Mouse (Mus musculus) neural tube, embryonic 11.5 days (tissue): ENCODE measurements around the gene Tmem26. TPM values are rescaled to one million over a fixed set of nuclear protein-coding genes. Genes with fewer than 3 reads are reported as not detected.

Experiments used
- ATAC-seq: fragments of 200-750 bp; cut with Nextera tagmentation; 2 replicates; pipeline ENCODE4 v1.8.0; 2017; ENCODE audit warnings: moderate number of reproducible peaks, mild to moderate bottlenecking, moderate TSS enrichment, moderate library complexity; ENCODE audit not compliant: insufficient read depth, low FRiP score, low TSS enrichment
- DNase-seq: peaks from one replicate; pipeline ENCODE4 v3.0.0-alpha.2; 2015; ENCODE audit warnings: low spot score
- H3K27ac ChIP-seq: fragments of 300-500 bp; sonication (generic); 2 replicates; pipeline ENCODE4 v1.5.1; 2014; ENCODE audit warnings: low read depth, mild to moderate bottlenecking, low read length
- H3K27me3 ChIP-seq: fragments of 300-500 bp; sonication (generic); 2 replicates; pipeline ENCODE4 v1.6.1; 2014; ENCODE audit warnings: mild to moderate bottlenecking, low read length, mixed read lengths; ENCODE audit not compliant: control insufficient read depth, insufficient read depth
- H3K36me3 ChIP-seq: fragments of 300-500 bp; sonication (generic); 2 replicates; pipeline ENCODE4 v1.6.1; 2014; ENCODE audit warnings: mild to moderate bottlenecking, low read length, moderate library complexity, mixed read lengths; ENCODE audit not compliant: control insufficient read depth, insufficient read depth
- H3K4me1 ChIP-seq: fragments of 300-500 bp; sonication (generic); 2 replicates; pipeline ENCODE4 v1.6.1; 2014; ENCODE audit warnings: low read length, mixed read lengths; ENCODE audit not compliant: control insufficient read depth, insufficient read depth
- H3K4me2 ChIP-seq: fragments of 300-500 bp; sonication (generic); 2 replicates; pipeline ENCODE4 v1.6.1; 2014; ENCODE audit warnings: low read depth, mild to moderate bottlenecking, moderate library complexity
- H3K4me3 ChIP-seq: fragments of 300-500 bp; sonication (generic); 2 replicates; pipeline ENCODE4 v1.5.1; 2014; ENCODE audit warnings: low read depth, low read length
- H3K9ac ChIP-seq: fragments of 300-500 bp; sonication (generic); 2 replicates; pipeline ENCODE4 v1.6.1; 2014; ENCODE audit warnings: mild to moderate bottlenecking, low read length
- H3K9me3 ChIP-seq: fragments of 300-500 bp; sonication (generic); 2 replicates; pipeline ENCODE4 v1.6.1; 2016; ENCODE audit warnings: low read length; ENCODE audit not compliant: control insufficient read depth
- WGBS: fragments of 180-500 bp; shearing (Covaris S2); extraction: QIAGEN DNeasy Blood & Tissue Kit; methylation state at CpG from one replicate; pipeline ENCODE4 v1.1.7; 2014; 5-methylcytosine and 5-hydroxymethylcytosine counted together
- polyA plus RNA-seq: library from polyadenylated mRNA; unstranded; fragments of >200 nt; fragmentation: Nextera tagmentation; extraction: Ambion mirVana; gene quantifications from 2 replicates; pipeline ENCODE4 v1.2.1, GENCODE M21; 2014

The Tmem26 gene
- polyA plus RNA-seq, 1 experiment from 2014 or later, result 4.9 TPM

DNA sequence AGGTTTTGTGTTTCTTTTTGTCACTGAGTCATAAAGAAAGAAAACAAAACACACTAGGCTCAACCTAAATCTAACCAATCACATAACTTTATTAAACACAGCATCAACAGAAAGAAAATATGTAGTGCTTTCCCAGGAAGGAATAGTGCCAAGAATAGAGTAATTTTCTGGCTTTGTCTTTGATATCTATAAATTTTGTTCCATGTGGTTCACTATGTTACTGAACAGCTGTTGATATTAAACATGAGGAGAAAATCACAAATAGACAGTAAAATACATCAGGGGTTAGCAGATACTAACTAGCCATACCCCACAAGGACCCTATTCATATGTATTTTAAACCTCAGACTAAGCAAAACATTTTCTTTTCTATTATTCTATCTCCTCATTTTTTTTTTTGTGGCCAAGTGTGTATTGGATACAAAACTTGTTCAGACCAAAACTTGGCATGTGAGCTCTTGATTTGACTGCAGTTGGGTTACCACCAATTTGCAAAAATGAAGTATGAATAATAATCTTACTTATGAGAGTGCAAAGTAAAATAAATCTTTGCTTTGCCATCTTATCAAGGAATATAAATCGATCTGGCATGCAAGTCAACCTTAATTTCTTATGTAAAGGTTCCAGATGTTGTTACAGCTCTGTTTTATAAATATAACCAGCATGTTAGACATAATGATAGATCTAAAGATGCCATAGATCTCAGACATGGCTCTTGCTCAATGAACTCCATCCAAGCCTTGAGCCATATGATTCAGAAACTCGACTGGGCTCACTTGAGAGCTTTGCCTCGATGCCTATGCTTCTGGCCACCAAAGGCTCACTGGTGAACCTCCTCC lies 16.2 kb upstream of the Tmem26 start:
- no peak overlapping the region for H3K27ac ChIP-seq
- H3K4me2 ChIP-seq, result no peak overlapping the region
- no peaks in the 10 kb centered on the region for H3K36me3 ChIP-seq
- no peaks in the 10 kb centered on the region for H3K4me1 ChIP-seq
- no peaks in the 10 kb centered on the region for H3K27me3 ChIP-seq
- WGBS, result 82% methylated on average over 3 of the region's 3 CpGs
- DNase-seq (no peak), ATAC-seq (no peak)
- no peaks in the 10 kb centered on the region for H3K9me3 ChIP-seq
- no peak overlapping the region for H3K9ac ChIP-seq
- H3K4me3 ChIP-seq, result no peak overlapping the region

DNA sequence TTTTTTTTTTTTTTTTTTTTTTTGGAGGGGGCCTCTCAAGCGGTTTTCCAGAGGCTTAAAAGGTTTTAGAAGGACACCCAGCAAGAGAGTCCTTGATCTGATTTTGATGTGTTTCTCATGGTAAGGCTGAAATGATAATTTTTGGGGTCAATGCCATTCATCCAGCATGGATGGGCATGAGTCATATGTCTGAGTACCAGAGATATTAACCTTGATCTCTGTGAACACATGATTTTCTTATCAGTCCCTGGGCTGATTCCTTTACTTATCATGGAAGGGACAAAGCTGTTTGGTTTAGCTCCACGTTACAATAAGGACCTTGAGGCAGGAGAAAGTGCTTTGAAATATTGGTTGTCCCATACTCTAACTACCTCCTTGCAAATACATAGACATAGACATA lies 10.5 kb upstream of the Tmem26 start:
- Histone ChIP-seq H3K4me2 (no peak overlapping the region), H3K4me3 (no peak overlapping the region), H3K27ac (no peak overlapping the region), H3K36me3 (no peaks in the 10 kb centered on the region), H3K27me3 (no peaks in the 10 kb centered on the region), H3K9me3 (no peaks in the 10 kb centered on the region), H3K9ac (no peak overlapping the region), H3K4me1 (no peaks in the 10 kb centered on the region)
- DNase-seq, result no peak
- no peak for ATAC-seq
- 86% methylated on average over 2 of the region's 2 CpGs for WGBS

DNA sequence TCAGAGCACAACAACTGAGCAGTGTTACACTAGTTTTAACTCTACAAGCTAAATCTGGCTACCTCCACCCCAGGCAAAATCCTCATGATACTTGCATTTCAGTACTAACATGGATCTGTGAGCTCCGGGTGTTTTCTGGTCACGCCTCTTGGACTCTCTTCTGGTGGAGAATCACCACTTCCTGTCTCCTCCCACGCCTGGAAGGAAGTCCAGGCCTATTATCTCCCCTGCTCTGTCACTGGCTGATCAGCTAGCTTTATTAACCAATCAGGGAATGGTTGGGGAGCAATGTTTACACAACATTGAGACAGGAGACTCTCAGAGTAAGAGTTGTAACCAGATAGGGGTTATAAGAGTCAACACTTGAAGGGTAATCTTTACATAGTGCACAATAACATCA lies 9.1 kb upstream of the Tmem26 start:
- H3K4me3 ChIP-seq, result no peak overlapping the region
- DNase-seq (no peak), ATAC-seq (no peak)
- no peaks in the 10 kb centered on the region for H3K9me3 ChIP-seq
- H3K36me3 ChIP-seq, result no peaks in the 10 kb centered on the region
- no peak overlapping the region for H3K27ac ChIP-seq
- H3K4me1 ChIP-seq, result no peaks in the 10 kb centered on the region
- no peak overlapping the region for H3K4me2 ChIP-seq
- 86% methylated on average over 3 of the region's 3 CpGs for WGBS
- no peak overlapping the region for H3K9ac ChIP-seq
- H3K27me3 ChIP-seq, result no peaks in the 10 kb centered on the region

DNA sequence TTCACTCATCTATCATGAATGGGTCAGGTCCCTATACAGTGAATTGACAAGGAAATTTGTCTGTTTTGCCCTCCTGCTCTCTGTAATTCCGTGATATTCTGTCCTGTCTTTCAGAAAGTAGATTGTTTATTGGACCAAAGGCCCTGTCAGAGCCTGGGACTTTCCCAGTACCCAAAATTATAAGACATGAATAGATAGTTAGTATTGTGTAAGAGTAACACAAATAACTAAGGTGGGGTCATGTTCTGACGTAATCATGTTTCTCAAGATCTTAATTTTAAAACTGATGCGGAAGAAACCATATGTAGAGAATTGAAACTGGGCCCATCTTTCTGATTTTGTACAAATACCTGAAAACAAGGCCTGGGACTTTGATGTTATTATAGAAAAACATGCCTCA lies 8.1 kb upstream of the Tmem26 start:
- Histone ChIP-seq H3K4me2 (no peak overlapping the region), H3K4me1 (no peaks in the 10 kb centered on the region), H3K27ac (no peak overlapping the region), H3K9me3 (no peaks in the 10 kb centered on the region), H3K9ac (no peak overlapping the region), H3K4me3 (no peak overlapping the region), H3K27me3 (no peaks in the 10 kb centered on the region), H3K36me3 (no peaks in the 10 kb centered on the region)
- no peak for ATAC-seq
- WGBS, result 90% methylated on average over 3 of the region's 3 CpGs
- no peak for DNase-seq

DNA sequence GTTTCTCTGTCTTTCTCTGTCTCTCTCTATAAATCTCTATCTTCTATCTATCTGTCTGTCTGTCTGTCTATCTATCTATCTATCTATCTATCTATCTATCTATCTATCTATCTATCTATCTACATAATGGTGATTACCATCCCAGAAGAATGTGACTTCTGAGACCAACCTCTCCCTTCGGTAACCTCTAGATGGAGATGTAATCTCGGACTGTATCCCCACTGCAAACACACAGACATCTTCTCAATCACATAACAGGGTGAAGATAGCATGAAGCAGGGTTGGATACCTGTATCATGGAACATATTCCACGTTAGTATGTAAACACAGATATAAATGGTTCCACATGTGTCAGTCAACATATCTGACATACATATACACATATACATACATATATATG lies 5.1 kb upstream of the Tmem26 start:
- Histone ChIP-seq H3K27ac (no peak overlapping the region), H3K4me1 (no peaks in the 10 kb centered on the region), H3K27me3 (no peaks in the 10 kb centered on the region), H3K4me2 (no peak overlapping the region), H3K9me3 (no peaks in the 10 kb centered on the region), H3K4me3 (no peak overlapping the region), H3K36me3 (no peaks in the 10 kb centered on the region), H3K9ac (no peak overlapping the region)
- DNase-seq (no peak), ATAC-seq (no peak)
- 77% methylated on average over 3 of the region's 3 CpGs for WGBS

DNA sequence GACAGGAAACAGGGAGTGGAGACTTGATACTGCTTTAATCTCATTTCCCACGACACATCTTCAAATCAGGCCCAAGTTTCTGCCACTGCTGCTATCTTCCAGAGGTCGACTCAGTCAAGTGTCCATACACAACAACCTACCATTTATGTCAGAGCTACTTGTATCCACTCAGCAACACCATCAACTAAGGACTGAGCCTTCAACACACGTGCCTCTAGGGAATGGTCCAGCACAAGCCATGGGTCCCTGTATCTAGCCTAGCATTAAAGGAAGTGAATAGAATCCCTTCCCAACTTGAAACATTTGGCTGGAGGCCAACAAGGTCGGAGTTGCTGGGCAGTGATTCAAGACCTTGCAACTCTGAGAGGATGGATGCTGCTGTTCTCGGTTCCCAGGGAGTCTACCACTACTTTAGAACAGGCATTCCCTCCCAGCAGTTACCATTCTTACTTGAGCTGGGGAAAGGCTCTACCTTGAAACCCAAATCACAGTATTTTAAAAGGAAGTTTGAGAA lies 2.5 kb upstream of the Tmem26 start:
- Histone ChIP-seq H3K9ac (no peak overlapping the region), H3K36me3 (no peaks in the 10 kb centered on the region), H3K4me3 (no peak overlapping the region), H3K4me1 (peaks cover 5% of the 10 kb centered on the region; the same call in 1 of the 2 replicates), H3K4me2 (no peak overlapping the region), H3K27me3 (0 out of 2 replicates have a peak, but pooled peaks cover 2% of the 10 kb centered on the region), H3K27ac (no peak overlapping the region), H3K9me3 (no peaks in the 10 kb centered on the region)
- 73% methylated on average over 5 of the region's 5 CpGs for WGBS
- ATAC-seq (no peak), DNase-seq (no peak)

DNA sequence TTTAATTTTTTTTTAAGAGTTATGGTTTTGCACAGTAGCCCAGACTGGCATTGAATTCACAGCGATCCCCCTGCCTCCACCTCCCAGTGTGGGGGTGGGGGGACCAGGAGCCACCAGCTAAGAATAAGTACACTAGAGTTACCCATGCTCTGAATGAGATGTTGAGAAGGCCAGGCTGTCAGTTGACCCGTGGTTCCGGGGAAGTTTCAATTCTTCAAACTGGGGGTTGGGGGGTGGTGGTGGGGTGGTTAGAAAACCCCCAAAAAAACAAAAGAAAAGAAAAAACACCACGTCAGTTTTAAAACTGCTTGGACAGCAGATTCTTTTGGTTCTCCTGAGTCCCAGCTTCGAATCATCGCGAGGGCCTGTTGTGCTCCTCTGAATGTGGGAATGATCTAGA lies 431 bp upstream of the Tmem26 start:
- Histone ChIP-seq H3K9me3 (no peaks in the 10 kb centered on the region), H3K4me2 (no peak overlapping the region; the same call in 1 of the 2 replicates), H3K27me3 (0 out of 2 replicates have a peak, but pooled peaks cover 2% of the 10 kb centered on the region), H3K9ac (no peak overlapping the region), H3K4me1 (peaks cover 5% of the 10 kb centered on the region; the same call in 1 of the 2 replicates), H3K36me3 (no peaks in the 10 kb centered on the region), H3K27ac (no peak overlapping the region), H3K4me3 (no peak overlapping the region)
- DNase-seq, result no peak
- WGBS, result 43% methylated on average over 7 of the region's 7 CpGs
- no peak for ATAC-seq

DNA sequence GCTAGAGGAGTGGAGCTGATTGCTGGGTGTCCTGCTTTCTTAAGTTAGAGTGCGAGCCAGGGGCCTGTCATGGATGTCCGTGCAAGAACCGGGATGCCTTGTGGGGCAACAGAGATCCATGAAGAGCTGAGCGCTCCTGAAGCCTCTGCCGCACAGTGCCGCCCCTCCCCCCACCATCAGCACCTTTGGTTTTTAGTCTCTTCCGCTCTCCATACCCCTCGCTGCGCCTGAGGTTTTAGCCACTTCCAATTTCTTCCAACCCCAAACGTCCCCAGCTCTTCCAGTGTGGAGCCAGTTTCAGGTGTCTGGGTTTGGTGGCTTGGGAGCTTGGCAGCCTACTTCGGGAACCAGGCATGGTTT lies 895 bp downstream of the Tmem26 start:
- peak overlapping the region; percentile 84 for H3K4me2 ChIP-seq
- H3K36me3 ChIP-seq, result no peaks in the 10 kb centered on the region
- WGBS, result 0% methylated on average over 11 of the region's 11 CpGs
- ATAC-seq (no peak), DNase-seq (peak; percentile 44)
- peak overlapping the region; percentile 43 for H3K4me3 ChIP-seq
- H3K9me3 ChIP-seq, result no peaks in the 10 kb centered on the region
- peak overlapping the region; percentile 57 for H3K9ac ChIP-seq
- 0 out of 2 replicates have a peak, but pooled peaks cover 2% of the 10 kb centered on the region for H3K27me3 ChIP-seq
- H3K4me1 ChIP-seq, result peaks cover 5% of the 10 kb centered on the region; the same call in 1 of the 2 replicates
- H3K27ac ChIP-seq, result no peak overlapping the region

DNA sequence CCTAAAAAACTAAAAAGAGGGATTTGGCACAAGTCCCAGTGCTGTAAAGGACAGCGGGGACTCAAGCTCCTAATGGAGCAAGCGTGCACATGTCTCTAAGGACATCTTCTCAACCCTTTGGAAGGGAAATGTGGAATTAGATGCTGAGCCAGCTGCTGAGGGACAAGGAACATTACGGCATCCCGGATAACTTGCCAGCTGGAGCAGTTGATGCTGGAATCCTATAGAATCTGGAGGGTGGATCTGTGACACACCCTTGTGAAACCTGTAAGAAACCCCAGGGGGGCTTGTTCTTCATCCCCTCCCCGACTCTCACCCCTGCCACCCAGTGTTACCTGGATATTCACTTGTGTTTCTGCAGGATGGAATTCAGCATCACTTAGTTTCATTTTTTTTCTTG lies 4.0 kb downstream of the Tmem26 start:
- 86% methylated on average over 5 of the region's 5 CpGs for WGBS
- Histone ChIP-seq H3K4me2 (no peak overlapping the region), H3K27ac (no peak overlapping the region), H3K9me3 (no peaks in the 10 kb centered on the region), H3K36me3 (no peaks in the 10 kb centered on the region), H3K9ac (no peak overlapping the region), H3K4me3 (no peak overlapping the region), H3K27me3 (0 out of 2 replicates have a peak, but pooled peaks cover 2% of the 10 kb centered on the region), H3K4me1 (peaks cover 5% of the 10 kb centered on the region; the same call in 1 of the 2 replicates)
- DNase-seq, result no peak
- ATAC-seq, result no peak
